Mouse (Mus musculus) right cerebral cortex, postnatal 36 days (tissue): ENCODE results near the gene Tanc2.

Experiments used
- DNase-seq, 2 experiments: peaks; one replicate each; pipeline ENCODE4 v3.0.0; 2022; ENCODE audit warnings: low spot score in 2 of 2, mixed read lengths in 1 of 2

Tanc2 gene

DNA sequence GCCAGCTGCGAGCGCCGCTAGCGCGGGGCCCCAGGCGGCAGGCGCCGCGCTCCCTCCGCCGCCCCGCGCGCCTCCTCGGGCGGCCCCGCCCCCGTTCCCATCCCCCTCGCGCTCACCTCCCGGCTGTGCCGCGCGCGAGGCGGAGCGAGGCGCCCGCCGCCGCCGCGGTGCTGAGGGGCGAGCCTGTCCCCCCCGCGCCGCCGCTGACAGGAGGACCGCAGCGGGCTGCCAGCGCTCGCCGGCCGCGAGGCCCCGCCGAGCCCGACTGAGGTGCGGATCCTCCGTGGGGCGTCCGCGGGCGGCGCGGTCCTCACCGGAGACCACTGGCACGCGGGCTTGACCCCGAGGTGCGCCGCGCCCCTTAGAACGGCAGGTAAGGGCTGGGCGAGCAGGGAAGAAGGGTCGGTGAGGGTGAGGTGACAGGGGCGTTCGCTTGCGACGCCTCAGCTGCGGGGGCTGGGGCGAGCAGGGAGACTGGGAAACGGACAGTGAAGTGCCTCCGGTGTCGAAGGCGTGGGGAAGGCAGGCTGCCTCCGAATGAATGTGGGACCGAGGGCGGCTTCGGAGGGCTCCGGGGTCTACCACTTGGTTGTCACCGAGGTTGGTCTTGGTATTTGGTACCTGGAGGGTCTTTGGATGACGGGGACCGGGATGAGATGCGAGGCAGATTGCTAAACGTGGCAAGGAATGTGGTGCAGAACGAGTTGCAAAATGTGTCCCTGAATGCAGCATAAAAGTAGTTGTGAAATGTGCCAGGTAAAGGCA, at the start of gene Tanc2:
Tanc2 (plus strand) TSS at position 110 of the 765 bp plus-strand sequence.
- DNase-seq: peak; percentile 25 to 29

DNA sequence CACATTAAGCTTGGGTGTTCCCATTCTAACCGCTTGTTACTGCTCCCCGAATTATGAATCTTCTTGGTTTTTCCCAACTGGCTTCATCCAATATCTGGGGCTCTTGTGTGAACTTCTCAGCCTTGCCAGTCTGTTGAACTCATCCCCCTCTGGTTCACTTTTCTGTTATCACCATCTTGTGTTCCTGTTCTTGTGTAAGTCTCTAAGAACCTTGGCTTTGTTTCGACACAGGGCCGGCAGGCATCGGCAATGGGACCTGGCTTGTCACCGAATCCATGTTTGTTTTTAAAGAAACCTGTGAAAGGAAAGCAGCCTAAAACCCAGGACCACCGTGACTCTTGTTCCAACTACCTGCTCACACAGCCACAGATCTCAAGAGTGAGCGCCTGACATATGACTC, 49.0 kb upstream of the Tanc2 start:
- DNase-seq: no peak

DNA sequence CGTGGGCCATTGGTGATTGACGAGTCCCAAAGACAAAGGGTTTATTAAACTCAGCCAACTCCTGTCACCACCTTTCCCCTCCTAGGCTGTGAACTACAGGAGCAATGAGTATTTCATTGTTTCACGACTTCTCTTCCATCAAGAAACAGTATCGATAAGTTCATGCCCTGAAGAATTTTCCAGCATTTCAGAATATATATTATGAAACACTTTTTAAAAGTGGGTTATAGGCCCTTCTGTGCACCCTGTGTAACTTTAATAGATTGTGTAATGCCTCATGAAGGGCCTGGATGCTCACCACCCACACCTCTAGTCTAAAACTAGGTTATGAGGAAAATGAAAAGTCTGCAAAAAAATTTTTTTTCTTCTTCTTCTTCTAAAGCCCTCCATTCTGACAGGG, 48.4 kb upstream of the Tanc2 start:
- DNase-seq: no peak

DNA sequence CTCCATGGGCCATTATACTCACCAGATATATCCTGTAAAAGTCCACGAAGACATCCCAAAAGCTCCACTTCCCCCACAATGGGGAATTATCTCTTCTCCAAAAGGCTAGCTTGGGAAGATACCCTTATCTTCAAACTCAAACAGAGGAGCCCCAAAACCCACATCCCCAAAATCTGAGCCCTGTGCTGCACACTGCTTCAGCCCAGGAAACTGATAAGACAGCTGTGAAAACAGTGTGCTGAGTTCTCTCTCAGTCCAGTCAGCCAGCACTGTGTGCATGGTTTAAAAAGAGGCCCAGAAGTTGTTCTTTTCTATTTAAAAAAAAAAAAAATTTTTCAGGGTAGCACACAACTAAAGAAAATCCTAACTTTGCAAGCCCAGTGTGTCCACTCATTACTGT, 47.7 kb upstream of the Tanc2 start:
- DNase-seq: no peak

DNA sequence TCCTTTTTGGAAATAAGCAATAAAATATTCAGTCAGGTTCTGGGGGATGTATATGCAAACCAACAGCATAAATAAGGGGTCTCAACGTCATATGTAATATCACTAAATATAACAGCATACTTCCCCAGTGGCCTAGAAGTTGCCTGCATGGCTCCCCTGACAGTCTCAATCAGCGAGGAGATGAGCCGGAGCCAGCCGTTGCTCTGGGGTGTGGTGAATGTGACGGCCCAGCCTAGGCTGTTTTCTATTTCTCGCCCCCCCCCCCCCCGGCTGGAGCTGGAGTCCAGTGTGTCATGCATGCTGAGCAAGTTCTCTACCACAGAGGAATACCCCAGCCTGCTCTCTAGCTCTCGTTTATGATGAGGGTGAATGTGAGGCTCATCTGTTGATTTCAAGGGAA, 44.0 kb upstream of the Tanc2 start:
- no peak for DNase-seq

DNA sequence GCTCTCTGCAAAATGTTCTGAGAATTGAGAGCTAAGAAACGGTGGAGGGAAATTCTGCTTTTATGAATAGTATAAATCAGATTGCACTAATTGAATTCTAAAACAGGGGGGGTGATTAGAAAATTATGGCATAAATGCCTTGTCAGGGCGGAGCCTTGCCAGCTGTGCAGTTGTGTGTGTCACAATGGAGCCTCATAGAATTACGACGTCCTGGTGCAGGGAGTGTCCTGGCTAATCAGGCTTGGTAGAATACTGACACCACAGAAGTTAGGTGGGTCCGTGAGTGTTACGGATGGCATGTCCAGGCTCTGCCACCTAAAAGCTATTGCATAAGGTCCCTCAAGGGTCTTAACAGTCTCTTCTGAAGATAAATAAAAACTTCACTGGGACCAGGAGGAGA, 43.4 kb upstream of the Tanc2 start:
- no peak for DNase-seq

DNA sequence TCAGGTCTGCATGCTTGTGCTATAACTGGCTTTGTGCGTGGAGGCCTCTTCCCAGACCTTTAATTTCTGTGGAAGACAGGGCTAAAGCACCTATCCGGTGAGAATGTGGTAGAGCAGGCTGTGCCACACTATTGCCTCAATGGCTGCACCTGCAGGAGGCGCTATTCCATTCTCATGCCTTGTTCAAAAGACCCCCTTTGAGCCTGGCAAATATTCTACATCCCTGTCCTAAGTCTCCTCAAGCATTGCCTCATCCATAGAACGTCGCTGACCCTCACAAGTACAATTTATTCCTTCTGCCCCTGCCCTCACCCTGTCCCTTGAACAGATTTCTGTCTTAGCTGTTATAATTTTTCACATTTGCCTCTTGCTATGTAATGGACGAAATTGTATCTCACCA, 41.4 kb upstream of the Tanc2 start:
- no peak for DNase-seq

DNA sequence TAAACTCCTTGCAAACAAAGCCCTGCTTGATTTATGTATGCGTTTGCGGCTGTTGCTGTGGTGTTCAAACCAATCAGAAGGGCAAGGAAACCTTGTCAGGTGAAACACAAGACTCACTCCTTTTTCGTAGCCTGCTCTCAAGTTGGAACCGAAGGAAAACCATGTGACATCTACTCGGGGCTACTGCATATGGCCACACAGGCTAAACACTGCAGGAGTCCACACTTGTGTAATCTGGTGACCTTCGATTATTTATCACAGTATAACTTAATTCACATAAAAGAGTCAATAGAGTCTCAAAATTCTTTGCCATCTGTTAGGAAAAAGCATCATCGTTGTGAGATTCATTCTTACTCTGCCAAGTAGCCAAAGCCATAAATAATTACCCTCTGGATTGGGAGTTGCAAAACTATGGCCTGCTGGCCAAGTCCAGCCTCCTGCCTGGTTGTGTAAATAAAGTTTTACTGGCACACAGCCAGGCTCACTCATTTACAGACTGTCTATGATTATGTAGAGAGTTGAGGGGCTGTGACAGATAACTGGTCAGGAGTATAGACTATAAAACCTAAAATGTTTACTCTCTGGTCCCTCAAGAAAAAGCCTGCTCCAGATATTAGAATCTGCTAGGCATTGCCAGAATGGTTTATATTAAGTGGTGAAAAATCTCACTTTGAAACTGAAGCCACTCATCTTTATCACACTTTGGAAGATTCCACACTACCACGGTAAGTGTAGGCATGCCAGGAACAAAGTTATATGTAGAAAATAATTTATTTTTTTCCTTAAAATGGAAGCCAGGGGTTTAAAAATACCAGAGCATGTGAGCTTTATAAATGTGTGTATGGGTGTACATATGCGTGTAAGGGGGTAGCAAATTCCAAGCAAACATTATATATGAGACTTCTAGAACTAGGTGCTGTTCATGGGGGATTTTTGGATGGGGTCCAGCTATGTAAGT, 40.3 kb upstream of the Tanc2 start:
- DNase-seq: no peak

DNA sequence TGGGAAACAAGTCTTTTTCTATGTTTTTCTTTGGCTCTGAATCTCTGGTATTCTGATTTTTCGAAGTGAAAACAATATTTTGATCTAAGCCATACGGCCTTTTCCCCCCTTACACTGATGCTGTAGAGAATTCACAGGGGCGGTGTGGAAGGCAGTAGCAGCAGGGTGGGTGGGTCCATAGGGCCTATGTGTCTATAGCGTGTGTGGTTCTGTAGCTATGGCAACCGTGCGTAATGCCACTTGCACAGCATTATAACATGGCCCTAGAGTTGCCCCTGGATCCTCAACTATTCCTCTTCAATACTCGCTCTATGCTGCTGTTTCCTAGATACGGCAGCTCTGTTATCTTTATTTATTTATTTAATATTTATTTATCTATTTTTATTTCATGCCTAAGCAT, 32.5 kb upstream of the Tanc2 start:
- no peak for DNase-seq

DNA sequence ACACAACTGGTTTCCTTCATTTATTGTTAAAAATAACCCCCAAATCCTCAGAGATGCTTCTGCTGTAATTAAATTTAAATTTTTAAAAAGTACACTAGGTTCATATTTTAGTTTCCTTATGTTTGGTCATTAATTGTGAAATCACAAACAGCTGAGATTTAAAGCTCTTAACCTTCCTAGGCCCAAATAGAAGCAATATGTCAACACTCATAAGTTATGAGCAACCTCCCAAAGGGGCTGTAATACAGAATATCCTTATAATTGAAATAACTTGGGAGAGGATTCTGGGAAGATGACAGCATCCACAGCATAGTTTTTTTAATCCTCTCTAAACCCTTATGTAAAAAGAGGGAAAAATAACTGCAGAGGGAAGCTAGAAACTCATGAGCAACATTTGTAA, 31.7 kb upstream of the Tanc2 start:
- no peak for DNase-seq

DNA sequence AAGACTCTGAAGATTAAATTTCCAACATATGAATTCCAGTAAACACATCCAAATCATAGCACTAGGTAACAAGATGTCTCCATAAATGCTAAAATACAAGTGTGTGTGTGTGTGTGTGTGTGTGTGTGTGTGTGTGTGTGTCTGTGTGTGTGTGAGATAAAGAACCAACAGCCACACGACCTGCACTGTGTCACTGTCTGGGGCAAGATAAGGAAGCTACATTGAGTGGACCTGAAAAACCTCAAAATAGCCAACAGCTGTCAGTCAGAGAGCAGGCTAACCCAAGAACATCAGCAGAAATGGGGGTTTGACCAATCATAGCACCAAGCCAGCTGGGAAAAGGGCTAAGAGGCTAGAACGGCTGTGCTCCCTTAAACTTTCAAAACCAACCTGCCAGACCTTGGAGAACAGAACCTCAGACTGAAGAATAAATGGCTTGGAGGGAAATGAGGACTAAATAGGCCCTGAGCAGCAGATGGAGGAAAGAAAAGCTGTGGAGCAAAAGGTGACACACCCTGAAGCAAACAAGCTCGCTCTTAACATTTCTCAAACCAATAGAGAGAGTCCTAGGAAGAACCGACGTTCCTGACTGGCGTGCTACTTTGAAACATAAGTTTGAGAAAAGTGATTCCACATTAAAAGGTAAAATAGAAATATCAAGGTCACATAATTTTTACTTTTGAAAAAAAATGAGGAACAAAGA, 30.8 kb upstream of the Tanc2 start:
- no peak for DNase-seq

DNA sequence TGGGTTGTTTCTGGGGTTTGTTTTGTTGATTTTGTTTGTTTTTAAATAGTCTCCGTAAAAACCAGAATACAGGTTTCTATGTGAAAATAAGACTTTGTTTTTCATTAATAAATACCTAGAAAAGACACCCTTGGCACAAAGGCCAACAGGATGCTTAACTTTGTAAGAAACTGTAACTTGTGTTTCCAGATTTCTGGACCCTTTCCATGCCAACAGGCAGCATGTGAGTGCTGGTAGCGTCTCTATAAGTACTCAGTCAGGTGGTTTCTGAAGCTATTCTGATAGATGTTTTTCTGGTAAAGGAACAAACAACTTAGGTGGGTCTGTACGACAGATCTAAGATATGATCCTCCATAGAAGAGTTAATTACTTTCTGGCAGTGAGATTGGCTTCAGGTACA, 26.2 kb upstream of the Tanc2 start:
- no peak for DNase-seq

DNA sequence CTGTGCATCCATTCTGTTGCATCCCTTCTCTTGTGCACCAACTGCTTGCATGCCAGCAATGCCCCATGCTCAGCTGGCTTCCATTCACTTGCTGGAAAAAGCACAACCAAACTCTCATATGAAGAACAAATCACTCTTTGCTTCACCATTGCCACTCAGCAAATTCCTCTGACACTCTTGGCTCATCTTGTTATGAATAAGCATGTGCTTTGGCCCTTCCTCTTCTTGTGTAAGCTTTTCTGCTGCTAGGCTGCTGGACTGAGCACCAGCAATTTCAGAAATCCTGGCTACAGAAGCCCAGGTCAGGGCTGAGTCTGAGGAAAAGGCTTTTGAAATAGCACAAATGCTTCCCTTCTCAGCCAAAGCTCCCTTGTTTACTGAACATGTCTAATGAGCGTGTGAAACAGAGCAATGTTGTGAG, 22.6 kb upstream of the Tanc2 start:
- DNase-seq: no peak

DNA sequence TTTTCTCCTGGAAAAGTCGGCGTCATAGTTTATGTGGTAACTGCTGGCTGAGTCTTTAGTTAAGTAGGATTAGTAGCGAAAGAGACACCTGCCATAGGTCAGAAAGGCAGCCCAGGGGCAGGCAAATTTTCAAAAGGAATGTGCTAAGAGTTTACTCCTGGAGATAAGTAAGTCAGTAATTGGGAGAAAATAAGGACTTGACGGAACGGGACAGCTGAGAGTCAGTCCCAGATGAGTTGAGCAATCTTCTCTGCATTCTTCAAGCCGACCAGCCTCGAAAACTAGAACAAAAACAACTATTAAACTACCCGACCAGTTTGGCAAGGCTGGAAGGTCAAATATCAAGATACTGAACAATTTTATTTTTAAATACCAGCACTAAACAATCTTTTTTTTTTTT, 17.8 kb upstream of the Tanc2 start:
- no peak for DNase-seq

DNA sequence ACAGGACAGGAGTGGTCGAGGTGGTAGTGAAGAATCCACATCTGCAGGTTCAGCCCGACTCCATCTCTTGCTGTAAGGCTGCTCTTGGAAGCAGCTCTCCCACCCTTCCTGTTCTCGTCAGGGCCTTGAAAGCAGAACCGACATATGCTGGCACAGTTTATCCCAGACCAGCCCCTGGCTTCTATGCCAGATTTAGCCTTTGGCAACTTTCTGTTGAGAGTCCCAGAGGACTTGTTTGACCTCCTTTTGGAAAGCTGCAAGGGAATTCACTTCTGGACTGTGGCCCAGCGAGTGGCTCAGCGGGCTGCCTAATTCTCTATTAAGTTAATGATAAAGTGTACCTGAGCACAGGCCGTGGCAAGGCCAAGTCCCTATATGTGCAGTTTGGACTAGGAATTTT, 15.5 kb upstream of the Tanc2 start:
- DNase-seq: no peak

DNA sequence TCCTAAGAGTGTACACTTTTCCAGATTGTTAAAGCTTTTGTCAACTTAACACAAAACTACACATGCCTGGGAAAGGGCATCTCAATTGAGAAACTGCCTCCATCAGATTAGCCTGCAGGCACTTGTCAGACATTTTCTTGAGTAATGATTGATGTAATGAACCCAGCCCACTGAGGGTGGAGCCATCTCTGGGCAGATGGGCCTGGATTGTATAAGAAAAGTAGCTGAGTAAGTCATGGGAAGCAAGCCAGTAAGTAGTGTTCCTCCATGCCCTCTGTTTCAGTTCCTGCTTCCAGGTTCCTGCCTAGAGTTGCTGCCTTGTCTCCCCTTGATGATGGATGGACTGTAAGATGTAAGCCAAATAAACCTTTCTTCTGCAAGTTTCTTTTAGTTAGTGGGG, 12.6 kb upstream of the Tanc2 start:
- DNase-seq: no peak

DNA sequence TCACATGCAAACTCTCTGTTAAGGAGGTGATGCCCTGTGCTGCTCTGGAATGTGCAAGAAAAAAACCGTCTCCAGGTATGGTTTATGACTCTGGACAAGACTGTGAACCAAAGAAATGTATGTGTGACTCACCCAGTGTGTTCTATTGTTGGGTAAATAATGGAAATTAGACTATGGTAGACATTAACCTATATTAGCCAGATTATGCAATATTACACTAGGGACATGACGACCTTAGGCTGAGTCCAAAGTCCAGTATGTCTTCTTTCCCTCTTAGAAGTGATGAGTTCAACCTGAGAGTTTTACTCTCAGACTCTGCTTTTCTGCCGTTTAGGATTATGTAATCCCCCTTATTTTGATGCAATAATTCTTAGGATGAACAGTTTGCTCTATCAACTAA, 7.8 kb upstream of the Tanc2 start:
- no peak for DNase-seq

DNA sequence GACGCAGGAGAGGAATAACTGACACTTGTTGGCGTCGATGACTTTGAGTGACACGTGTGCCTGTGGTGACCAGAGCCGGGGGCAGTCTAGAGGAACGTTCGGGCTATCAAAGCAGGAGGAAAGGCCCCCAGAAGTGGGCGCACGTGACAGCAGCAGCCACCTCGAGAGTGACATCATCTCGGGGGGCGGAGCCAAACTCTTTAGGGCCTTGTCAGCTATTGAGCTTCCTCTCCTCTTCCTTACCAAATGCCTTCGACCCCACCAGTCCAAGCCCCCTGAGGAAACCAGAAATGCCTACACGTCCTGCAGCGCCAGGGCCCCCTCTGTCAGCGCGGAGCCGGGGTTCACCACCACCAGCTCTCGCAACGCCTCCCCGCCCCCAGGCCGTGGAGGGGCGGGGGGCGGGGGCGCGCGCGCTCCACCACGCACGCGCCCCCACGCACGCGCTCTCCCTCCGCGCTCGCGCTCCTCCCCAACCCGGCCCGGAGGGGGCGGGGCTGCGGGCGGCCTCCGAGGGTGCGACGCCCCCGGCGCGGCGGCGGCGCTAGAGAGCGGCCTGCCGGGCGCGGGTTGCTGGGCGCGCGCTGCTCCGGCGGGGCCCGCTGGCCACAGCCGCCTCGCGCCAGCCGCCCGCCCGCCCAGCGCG, 432 bp upstream of the Tanc2 start:
- DNase-seq: peak; percentile 90 to 92

DNA sequence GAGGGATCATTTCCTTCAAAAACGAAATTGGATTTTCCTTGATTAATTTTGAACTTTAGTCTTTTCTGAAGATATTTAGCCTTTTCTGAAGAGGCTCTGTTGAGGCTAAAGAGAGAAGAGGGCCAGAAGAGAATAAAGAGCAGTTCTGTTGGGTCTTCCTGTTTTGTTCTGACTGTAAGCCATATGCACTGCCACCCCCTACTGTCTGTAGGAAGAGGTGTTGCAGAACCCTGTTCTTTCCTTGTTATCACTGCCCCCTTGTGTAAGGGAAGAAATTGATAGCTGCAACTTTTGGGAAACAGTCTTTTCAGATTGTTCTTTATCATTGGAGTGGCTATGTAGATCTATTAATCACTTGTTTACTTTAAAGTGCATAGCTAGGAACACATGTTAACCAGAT, 2.1 kb downstream of the Tanc2 start:
- peak; percentile 16 to 56 for DNase-seq

DNA sequence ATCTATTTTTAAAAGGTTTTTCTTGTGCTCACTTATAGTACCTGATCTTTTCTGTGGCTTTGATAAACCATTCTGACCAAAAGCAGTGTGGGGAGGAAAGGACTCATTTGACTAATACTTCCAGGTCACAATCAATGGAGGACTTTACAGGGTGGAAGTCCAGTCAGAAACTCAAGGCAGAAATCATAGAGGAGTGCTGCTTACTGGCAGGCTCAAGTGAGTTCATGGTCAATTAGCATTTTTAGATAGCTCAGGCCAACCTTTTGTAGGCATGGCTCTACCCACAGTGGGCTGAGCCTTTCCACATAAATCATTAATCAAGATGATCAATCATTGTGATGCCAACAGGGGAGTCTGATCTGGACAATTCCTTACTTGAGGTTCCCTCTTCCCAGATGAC, 12.4 kb downstream of the Tanc2 start:
- DNase-seq: no peak

DNA sequence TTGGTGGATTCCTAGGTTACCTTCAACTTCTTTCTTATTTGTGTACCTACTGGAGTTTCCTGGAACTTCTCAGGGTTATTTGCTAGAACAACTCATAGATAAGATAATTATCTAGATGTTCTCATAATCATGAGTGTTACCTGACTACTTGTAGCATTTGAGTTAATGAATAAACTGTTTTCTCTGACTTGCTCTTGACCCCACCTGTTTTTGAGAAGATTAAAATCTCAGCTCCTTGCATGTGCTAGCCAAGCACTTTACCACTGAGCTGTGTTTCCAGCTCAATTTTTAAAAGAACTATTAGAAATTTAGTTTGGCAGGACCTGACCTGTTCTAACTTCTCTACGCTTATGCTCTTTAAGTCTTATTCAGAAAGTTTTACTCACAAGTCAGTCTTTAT, 36.4 kb downstream of the Tanc2 start:
- DNase-seq: no peak

DNA sequence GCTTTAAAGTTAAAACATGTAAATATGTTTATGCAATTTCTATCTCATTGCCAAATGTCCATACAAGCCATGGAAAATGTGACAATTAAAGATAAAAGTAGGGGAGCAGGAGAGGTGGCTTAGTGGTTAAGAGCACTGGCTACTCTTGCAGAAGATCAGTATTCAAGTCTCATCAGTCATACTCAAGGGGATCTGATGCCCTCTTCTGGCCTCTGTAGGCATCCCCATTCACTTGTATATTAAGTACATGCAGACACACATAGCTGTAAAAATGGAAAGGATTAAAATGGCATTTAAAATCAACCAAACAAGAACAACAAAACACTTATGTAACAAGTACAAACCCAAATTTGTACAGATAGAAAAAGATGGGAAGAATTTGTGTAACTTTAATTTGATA, 54.2 kb downstream of the Tanc2 start:
- DNase-seq: no peak
